Mouse (Mus musculus): ENCODE measurements around the gene Krr1.

Gene Krr1

GRCm38 (mm10) chr10:111972542-111973361 lies at the start of gene Krr1:
TSS of gene Krr1 (plus strand) at chr10:111972664.
- DNase-seq: peak; percentile 86 to 89

- no peak for DNase-seq
Measured at GRCm38 (mm10) chr10:111923503-111924135, 48.8 kb upstream of the Krr1 start.

GRCm38 (mm10) chr10:111924141-111924540 lies 48.3 kb upstream of the Krr1 start:
- no peak for DNase-seq

GRCm38 (mm10) chr10:111924716-111925488 lies 47.6 kb upstream of the Krr1 start:
- DNase-seq: no peak

GRCm38 (mm10) chr10:111925489-111925860 lies 47.0 kb upstream of the Krr1 start:
- DNase-seq: peak; percentile 87 to 92

- no peak for DNase-seq
Measured at GRCm38 (mm10) chr10:111932621-111933345, 39.7 kb upstream of the Krr1 start.

- no peak for DNase-seq
Measured at GRCm38 (mm10) chr10:111935207-111935606, 37.3 kb upstream of the Krr1 start.

- no peak for DNase-seq
Measured at GRCm38 (mm10) chr10:111936021-111936420, 36.4 kb upstream of the Krr1 start.

- no peak for DNase-seq
Measured at GRCm38 (mm10) chr10:111936491-111937145, 35.8 kb upstream of the Krr1 start.

- DNase-seq: no peak
Measured at GRCm38 (mm10) chr10:111937146-111937534, 35.3 kb upstream of the Krr1 start.

GRCm38 (mm10) chr10:111943026-111943425 lies 29.4 kb upstream of the Krr1 start:
- no peak for DNase-seq

- no peak for DNase-seq
Measured at GRCm38 (mm10) chr10:111945563-111945962, 26.9 kb upstream of the Krr1 start.

- DNase-seq: no peak
Measured at GRCm38 (mm10) chr10:111948041-111948440, 24.4 kb upstream of the Krr1 start.

- no peak for DNase-seq
Measured at GRCm38 (mm10) chr10:111949008-111949407, 23.5 kb upstream of the Krr1 start.

- DNase-seq: no peak
Measured at GRCm38 (mm10) chr10:111955836-111956235, 16.6 kb upstream of the Krr1 start.

- DNase-seq: peak; percentile 66 to 67
Measured at GRCm38 (mm10) chr10:111957271-111958045, 15.0 kb upstream of the Krr1 start.

GRCm38 (mm10) chr10:111958046-111958421 lies 14.4 kb upstream of the Krr1 start:
- no peak for DNase-seq

- no peak for DNase-seq
Measured at GRCm38 (mm10) chr10:111959353-111959752, 13.1 kb upstream of the Krr1 start.

- no peak for DNase-seq
Measured at GRCm38 (mm10) chr10:111960459-111960858, 12.0 kb upstream of the Krr1 start.

- no peak for DNase-seq
Measured at GRCm38 (mm10) chr10:111966394-111966793, 6.1 kb upstream of the Krr1 start.

- no peak for DNase-seq
Measured at GRCm38 (mm10) chr10:111971929-111972328, 535 bp upstream of the Krr1 start.

- DNase-seq: peak; percentile 19 to 53
Measured at GRCm38 (mm10) chr10:111977584-111977983, 5.1 kb downstream of the Krr1 start.
